Mouse (Mus musculus): ENCODE measurements at regions not wholly inside any gene's neighbourhood (a gene's known extent, or its start where the extent isn't known, plus 50 kb on each side); places are given as distances from the start of the nearest gene placed in this dataset.

GRCm38 (mm10) chr8:34562278-34562677 is 450.7 kb upstream of the Gm10131 start:
- no peak for DNase-seq (ENCODE audit: low spot score in 2 of 2)

DNA sequence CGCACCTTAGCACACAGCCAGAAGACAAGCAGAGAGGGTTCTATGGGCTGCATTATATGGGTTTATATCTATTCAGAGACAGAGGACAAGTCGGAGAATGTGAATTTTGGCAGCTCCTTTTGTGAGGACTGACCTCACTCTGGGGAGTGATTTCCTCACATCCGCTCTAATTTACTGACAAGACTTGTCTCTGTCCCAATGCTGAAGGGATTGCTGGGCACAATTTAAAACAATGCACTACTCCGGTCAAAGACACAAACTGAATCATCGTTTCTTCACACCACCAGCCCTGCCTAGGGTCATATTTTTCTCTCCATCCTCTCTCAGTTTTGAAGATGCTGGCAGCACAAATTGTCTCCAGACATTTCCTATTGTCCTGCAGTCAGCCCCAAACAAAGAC is 438.2 kb upstream of the Gm10131 start:
- DNase-seq (ENCODE audit: low spot score in 2 of 2): no peak

- no peak for DNase-seq (ENCODE audit: low spot score in 2 of 2)
Measured at GRCm38 (mm10) chr8:34546815-34547214, 435.3 kb upstream of the Gm10131 start.

- no peak for DNase-seq (ENCODE audit: low spot score in 2 of 2)
Measured at GRCm38 (mm10) chr8:34542361-34543038, 431.0 kb upstream of the Gm10131 start.

- no peak for DNase-seq (ENCODE audit: low spot score in 2 of 2)
Measured at GRCm38 (mm10) chr8:34539232-34539631, 427.7 kb upstream of the Gm10131 start.

DNA sequence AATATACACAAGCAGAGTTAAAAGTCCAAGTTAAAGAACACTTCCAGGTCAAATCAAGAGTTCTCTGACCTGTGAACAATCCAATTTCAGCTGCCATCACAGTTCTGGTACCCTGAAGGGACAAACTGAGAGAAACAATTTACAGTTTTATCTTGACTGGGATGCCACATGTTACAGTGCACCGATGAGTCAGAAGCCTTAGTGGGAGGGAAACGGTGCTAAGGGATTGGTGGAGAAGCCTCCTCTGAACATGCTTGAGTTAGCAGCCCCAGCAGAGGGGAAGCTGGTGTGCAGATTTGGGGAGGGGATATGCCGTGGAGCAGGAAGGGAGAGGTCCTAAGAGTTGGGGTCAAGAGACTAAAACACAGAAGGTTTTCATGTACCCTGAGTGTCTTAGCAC is 423.9 kb upstream of the Gm10131 start:
- no peak for DNase-seq (ENCODE audit: low spot score in 2 of 2)

GRCm38 (mm10) chr8:34533421-34533820 is 421.9 kb upstream of the Gm10131 start:
- no peak for DNase-seq (ENCODE audit: low spot score in 2 of 2)

- DNase-seq (ENCODE audit: low spot score in 2 of 2): no peak
Measured at GRCm38 (mm10) chr8:34530896-34531679, 419.6 kb upstream of the Gm10131 start.

GRCm38 (mm10) chr8:34530046-34530445 is 418.5 kb upstream of the Gm10131 start:
- no peak for DNase-seq (ENCODE audit: low spot score in 2 of 2)

DNA sequence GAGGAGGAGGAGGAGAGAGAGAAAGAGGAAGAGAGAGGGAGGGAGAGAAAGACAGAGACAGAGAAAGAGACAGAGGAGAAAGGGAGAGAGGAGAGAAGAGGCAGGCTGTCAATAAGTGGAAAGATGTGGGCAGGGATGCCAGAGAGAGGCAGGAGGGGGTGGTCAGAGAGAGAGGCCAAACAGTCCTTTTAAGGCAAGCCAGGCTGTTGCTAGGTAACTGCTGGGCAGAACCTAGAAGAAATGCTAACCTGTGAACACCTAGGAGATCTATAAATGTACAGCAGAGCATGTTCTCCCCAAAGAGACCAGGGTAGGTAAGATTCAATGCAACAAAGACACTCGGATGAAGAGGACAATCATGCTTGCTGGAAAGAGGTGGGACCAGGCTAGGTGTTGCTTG is 417.9 kb upstream of the Gm10131 start:
- DNase-seq (ENCODE audit: low spot score in 2 of 2): no peak

- DNase-seq (ENCODE audit: low spot score in 2 of 2): no peak
Measured at GRCm38 (mm10) chr8:34528213-34528612, 416.7 kb upstream of the Gm10131 start.

DNA sequence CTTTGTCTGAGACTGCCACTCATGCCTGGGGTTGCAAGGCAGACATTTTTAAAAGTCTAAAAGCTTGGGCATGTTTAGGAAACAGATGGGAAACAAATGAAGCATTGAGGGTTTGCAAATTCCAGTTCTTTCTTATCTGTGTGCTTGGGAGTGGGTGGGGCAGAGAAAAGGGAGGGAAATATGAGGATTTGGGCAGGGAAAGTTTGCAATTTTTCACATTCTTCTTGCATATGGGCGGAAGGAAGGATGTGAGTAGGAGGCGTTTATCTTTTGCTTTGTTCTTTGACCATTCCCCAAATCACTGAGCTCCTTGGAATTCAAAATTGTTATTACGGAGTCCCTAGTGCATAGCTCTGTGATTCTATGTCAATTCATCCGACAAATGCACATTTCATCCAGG is 413.7 kb upstream of the Gm10131 start:
- DNase-seq (ENCODE audit: low spot score in 2 of 2): no peak

DNA sequence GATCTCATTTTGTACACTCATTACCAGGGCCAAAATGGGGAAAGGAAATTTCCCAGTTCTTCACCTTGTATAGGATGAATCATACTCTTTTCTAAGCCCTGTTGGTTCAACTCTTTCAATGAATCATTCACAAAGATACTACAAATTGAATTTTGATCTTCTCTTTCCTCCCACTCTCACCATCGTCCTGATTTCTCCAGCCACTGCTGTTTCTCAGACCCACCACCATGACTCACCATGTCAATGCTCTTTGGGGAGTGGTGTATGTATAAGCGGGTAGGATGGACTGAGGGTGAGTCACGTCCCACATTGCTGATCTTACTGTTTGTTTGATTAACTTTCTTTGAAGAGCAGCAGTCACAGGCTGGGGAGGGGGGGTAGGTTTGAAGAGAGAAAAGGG is 412.3 kb upstream of the Gm10131 start:
- DNase-seq (ENCODE audit: low spot score in 2 of 2): no peak

DNA sequence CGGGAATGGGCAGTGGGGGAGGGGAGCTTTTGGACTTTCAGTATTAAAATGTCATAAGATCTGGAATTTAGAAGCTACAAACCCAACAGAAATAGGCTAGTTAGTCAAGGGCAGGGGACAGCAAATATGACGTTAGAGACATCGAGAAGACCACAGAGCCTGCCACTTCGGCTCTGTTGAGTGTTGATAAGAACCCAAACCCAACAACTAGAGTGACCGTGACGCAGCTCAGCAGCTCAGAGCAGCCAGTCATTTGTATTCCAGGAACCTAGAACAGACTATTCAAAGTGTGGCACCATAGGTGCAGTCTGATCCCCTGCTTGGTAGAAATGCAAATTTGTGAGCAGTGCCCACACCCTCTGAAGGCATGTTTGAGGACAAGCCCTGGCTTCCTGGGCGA is 409.8 kb upstream of the Gm10131 start:
- DNase-seq (ENCODE audit: low spot score in 2 of 2): no peak

DNA sequence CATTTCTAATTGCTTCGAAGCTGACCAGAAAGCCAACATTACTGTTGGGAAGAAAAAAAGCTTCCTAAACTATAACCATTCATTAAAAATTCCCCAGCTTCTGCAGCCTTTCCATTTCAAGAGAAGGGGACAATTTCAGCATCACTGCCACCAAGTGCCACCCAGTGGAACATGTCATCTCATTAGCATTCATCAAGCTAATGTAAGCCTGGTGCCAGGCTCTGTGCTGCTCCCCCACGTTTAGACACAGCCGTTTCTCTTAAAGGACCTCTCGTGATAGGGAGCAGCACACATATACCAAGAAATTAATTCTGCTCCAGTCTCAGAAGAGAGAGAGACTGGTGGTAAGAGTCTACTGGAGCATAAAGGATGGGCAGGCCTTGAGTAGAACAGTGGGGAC is 409.1 kb upstream of the Gm10131 start:
- DNase-seq (ENCODE audit: low spot score in 2 of 2): no peak

- no peak for DNase-seq (ENCODE audit: low spot score in 2 of 2)
Measured at GRCm38 (mm10) chr8:34513459-34514090, 402.0 kb upstream of the Gm10131 start.

- no peak for DNase-seq (ENCODE audit: low spot score in 2 of 2)
Measured at GRCm38 (mm10) chr8:34505829-34506555, 394.5 kb upstream of the Gm10131 start.

- DNase-seq (ENCODE audit: low spot score in 2 of 2): no peak
Measured at GRCm38 (mm10) chr8:34505102-34505501, 393.6 kb upstream of the Gm10131 start.

DNA sequence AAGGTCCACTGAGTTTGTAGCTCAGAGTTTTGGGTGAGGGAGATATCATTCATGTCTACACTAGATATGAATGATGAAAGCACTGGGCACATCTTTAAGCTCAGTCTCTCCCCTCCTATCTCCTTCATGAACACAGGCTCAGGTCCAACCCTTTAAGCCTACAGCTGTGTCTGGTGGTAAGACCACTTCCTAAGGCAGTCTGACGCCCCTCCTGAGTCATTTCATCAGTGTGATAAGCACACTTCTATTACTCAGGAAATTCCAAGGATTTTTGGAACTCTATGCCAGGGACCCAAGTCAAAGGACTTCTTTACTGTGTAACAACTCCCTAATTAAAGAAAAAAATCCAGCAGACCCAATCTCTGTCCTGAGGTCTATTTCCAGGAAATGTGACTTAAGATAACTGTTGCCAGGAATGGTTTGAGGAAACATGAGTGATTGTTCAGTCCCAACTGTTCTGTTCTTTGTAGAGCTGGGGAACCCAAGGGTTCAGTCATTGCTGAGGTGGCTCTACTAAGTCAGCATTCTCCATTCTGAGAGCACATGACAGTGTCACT is 391.1 kb upstream of the Gm10131 start:
- DNase-seq (ENCODE audit: low spot score in 2 of 2): no peak

GRCm38 (mm10) chr8:34499196-34499595 is 387.7 kb upstream of the Gm10131 start:
- DNase-seq (ENCODE audit: low spot score in 2 of 2): no peak

DNA sequence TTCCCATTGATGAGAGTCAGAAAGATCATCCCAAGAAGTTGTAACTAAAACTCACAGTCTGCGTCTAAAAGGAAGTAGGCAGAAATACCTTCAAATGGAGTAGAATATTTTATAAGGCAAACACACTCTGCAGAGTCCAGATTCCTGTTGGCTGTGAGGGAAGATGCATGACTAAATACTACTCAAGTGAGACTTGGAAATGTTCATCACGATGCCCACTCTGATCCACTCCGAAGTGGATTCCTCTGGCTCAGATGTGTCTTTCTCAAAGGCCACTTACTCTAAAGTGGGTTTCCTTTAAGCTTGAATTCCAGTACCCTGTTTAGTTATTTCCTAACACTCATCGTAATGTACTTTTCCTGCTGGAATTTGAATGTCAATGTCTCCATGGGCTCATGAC is 385.2 kb upstream of the Gm10131 start:
- no peak for DNase-seq (ENCODE audit: low spot score in 2 of 2)

DNA sequence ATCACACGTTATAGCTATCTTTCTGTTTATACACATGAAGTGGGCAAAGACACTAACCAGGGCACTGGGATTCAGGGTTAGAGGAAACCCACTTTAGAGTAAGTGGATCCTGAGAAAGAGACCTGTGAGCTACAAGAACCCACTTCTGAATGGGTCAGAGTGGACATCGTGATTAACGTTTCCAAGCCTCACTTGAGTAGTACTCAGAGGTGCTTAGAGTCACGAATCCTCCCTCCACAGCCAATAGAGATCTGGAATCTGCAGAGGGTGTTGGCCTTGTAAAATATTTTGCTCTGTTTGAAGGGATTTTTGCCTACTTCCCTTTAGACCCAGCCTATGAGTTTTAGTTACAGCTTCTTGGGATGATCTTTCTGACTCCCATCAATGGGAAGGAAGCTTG is 384.4 kb upstream of the Gm10131 start:
- DNase-seq (ENCODE audit: low spot score in 2 of 2): no peak

Data from frontal cortex, postnatal 25 days (tissue).